Mouse (Mus musculus) hindbrain, postnatal 0 days (tissue): ENCODE measurements around the gene Ccl28. TPM values are rescaled to one million over a fixed set of nuclear protein-coding genes. Genes with fewer than 3 reads are reported as not detected.
"Not testable (repeated sequence)": the region's sequence is repeated elsewhere in the genome, so short reads cannot be mapped to it uniquely, and the experiment has no call there.

Experiments used
- ATAC-seq: fragments of 200-750 bp; cut with Nextera tagmentation; 2 replicates; pipeline ENCODE4 v1.8.0; 2017; ENCODE audit warnings: mild to moderate bottlenecking, moderate TSS enrichment, moderate library complexity
- DNase-seq: peaks from one replicate; pipeline ENCODE4 v3.0.0-alpha.2; 2015; ENCODE audit warnings: low spot score
- H3K27ac ChIP-seq: fragments of 300-500 bp; sonication (generic); 2 replicates; pipeline ENCODE4 v1.5.1; 2014; ENCODE audit warnings: mild to moderate bottlenecking
- H3K27me3 ChIP-seq: fragments of 300-500 bp; sonication (generic); 2 replicates; pipeline ENCODE4 v1.6.1; 2014; ENCODE audit warnings: low read length, mixed read lengths; ENCODE audit not compliant: insufficient read depth
- H3K36me3 ChIP-seq: fragments of 300-500 bp; sonication (generic); 2 replicates; pipeline ENCODE4 v1.6.1; 2014; ENCODE audit warnings: low read length, mixed read lengths; ENCODE audit not compliant: insufficient read depth
- H3K4me1 ChIP-seq: fragments of 300-500 bp; sonication (generic); 2 replicates; pipeline ENCODE4 v1.6.1; 2014; ENCODE audit warnings: antibody characterized with exemption, low read length, mixed read lengths; ENCODE audit not compliant: insufficient read depth
- H3K4me2 ChIP-seq: fragments of 300-500 bp; sonication (generic); 2 replicates; pipeline ENCODE4 v1.6.1; 2014; ENCODE audit warnings: low read depth, mild to moderate bottlenecking, low read length, moderate library complexity, mixed read lengths
- H3K4me3 ChIP-seq: fragments of 300-500 bp; sonication (generic); 2 replicates; pipeline ENCODE4 v1.5.1; 2014; ENCODE audit warnings: low read length
- H3K9ac ChIP-seq: fragments of 300-500 bp; sonication (generic); replicated peaks from 2 replicates; pipeline ENCODE4 v1.6.1; 2014; ENCODE audit warnings: mild to moderate bottlenecking, low read length, moderate library complexity, mixed read lengths
- H3K9me3 ChIP-seq: fragments of 300-500 bp; sonication (generic); 2 replicates; pipeline ENCODE4 v1.6.1; 2016; ENCODE audit warnings: low read length, mixed read lengths
- CTCF ChIP-seq: IDR thresholded peaks from 2 replicates; pipeline ENCODE4 v1.5.1; 2016; ENCODE audit warnings: antibody characterized with exemption, control low read depth, low read depth
- WGBS: fragments of 180-500 bp; shearing (Covaris S2); extraction: QIAGEN DNeasy Blood & Tissue Kit; methylation state at CpG from one replicate; pipeline ENCODE4 v1.1.7; 2014; 5-methylcytosine and 5-hydroxymethylcytosine counted together
- polyA plus RNA-seq: library from polyadenylated mRNA; unstranded; fragments of >200 nt; fragmentation: Nextera tagmentation; extraction: Ambion mirVana; gene quantifications from 2 replicates; pipeline ENCODE4 v1.2.1, GENCODE M21; 2015
- total RNA-seq: library from RNA; depleted of rRNA; stranded (reverse); fragments of >200 nt; gene quantifications from 2 replicates; pipeline ENCODE4 v1.2.3, GENCODE M21; 2014

Gene Ccl28
- total and polyA plus RNA-seq, 2 experiments from 2014 or later, result 0.33 to 2.2 TPM

- H3K27ac ChIP-seq, H3K4me2 ChIP-seq, H3K4me1 ChIP-seq, H3K27me3 ChIP-seq, H3K9ac ChIP-seq, H3K4me3 ChIP-seq, H3K36me3 ChIP-seq, H3K9me3 ChIP-seq: not testable (repeated sequence)
- peak; percentile 8; the same call in 1 of the 2 replicates for TF ChIP-seq CTCF
- ATAC-seq, result peak; percentile 37; the same call in 1 of the 2 replicates
- DNase-seq, result peak; percentile 22
- WGBS, result 94% methylated on average over 6 of the region's 8 CpGs
Measured at GRCm38 (mm10) chr13:119603890-119604289, 19.7 kb upstream of the Ccl28 start.

GRCm38 (mm10) chr13:119604322-119604721 is 19.3 kb upstream of the Ccl28 start:
- H3K9ac ChIP-seq, H3K36me3 ChIP-seq, H3K4me2 ChIP-seq, DNase-seq, H3K4me1 ChIP-seq, H3K9me3 ChIP-seq, H3K4me3 ChIP-seq, H3K27me3 ChIP-seq, H3K27ac ChIP-seq: not testable (repeated sequence)
- peak; percentile 6; the same call in 1 of the 2 replicates for ATAC-seq
- 92% methylated on average over 7 of the region's 9 CpGs for WGBS

- no peaks in the 10 kb centered on the region for H3K36me3 ChIP-seq
- DNase-seq, result no peak
- no peaks in the 10 kb centered on the region for H3K4me1 ChIP-seq
- TF ChIP-seq CTCF, result no peak
- H3K27ac ChIP-seq, result no peak overlapping the region
- no peaks in the 10 kb centered on the region for H3K9me3 ChIP-seq
- H3K9ac ChIP-seq, result no peak overlapping the region
- no peak overlapping the region for H3K4me3 ChIP-seq
- no peak for ATAC-seq
- H3K27me3 ChIP-seq, result no peaks in the 10 kb centered on the region
- 97% methylated on average over 3 of the region's 3 CpGs for WGBS
- H3K4me2 ChIP-seq, result no peak overlapping the region
Measured at GRCm38 (mm10) chr13:119618841-119619240, 4.8 kb upstream of the Ccl28 start.

GRCm38 (mm10) chr13:119619735-119620134 is 3.9 kb upstream of the Ccl28 start:
- Histone ChIP-seq H3K9me3 (no peaks in the 10 kb centered on the region), H3K9ac (no peak overlapping the region), H3K4me2 (no peak overlapping the region), H3K27me3 (no peaks in the 10 kb centered on the region), H3K4me1 (no peaks in the 10 kb centered on the region), H3K4me3 (no peak overlapping the region), H3K27ac (no peak overlapping the region), H3K36me3 (no peaks in the 10 kb centered on the region)
- 63% methylated on average over 3 of the region's 3 CpGs for WGBS
- DNase-seq, result no peak
- ATAC-seq, result no peak
- no peak for TF ChIP-seq CTCF

GRCm38 (mm10) chr13:119625952-119626351 is 2.3 kb downstream of the Ccl28 start:
- not testable (repeated sequence) for H3K27me3 ChIP-seq, H3K4me2 ChIP-seq, ATAC-seq, H3K4me1 ChIP-seq, H3K36me3 ChIP-seq, H3K4me3 ChIP-seq, H3K9me3 ChIP-seq, H3K9ac ChIP-seq, H3K27ac ChIP-seq
- peak; percentile 10 for DNase-seq
- TF ChIP-seq CTCF, result peak; percentile 49
- WGBS, result 85% methylated on average over 5 of the region's 5 CpGs

- peak overlapping the region; percentile 54; the same call in 1 of the 2 replicates for H3K27ac ChIP-seq
- WGBS, result 5% methylated on average over 31 of the region's 33 CpGs
- DNase-seq (peak; percentile 96), ATAC-seq (peak; percentile 97)
- H3K4me1 ChIP-seq, result no peaks in the 10 kb centered on the region
- TF ChIP-seq CTCF, result no peak
- H3K4me2 ChIP-seq, result peak overlapping the region; percentile 66
- H3K9me3 ChIP-seq, result no peaks in the 10 kb centered on the region
- no peaks in the 10 kb centered on the region for H3K27me3 ChIP-seq
- peak overlapping the region; percentile 49 for H3K4me3 ChIP-seq
- peak overlapping the region; percentile 45; the same call in 1 of the 2 replicates for H3K9ac ChIP-seq
- H3K36me3 ChIP-seq, result no peaks in the 10 kb centered on the region
Measured at GRCm38 (mm10) chr13:119631482-119632155, 8.0 kb downstream of the Ccl28 start.

GRCm38 (mm10) chr13:119632156-119632548 is 8.5 kb downstream of the Ccl28 start:
- TF ChIP-seq CTCF, result no peak
- Histone ChIP-seq H3K27me3 (no peaks in the 10 kb centered on the region), H3K9me3 (no peaks in the 10 kb centered on the region), H3K4me1 (no peaks in the 10 kb centered on the region), H3K4me3 (peak overlapping the region; percentile 49), H3K4me2 (peak overlapping the region; percentile 66), H3K36me3 (no peaks in the 10 kb centered on the region), H3K9ac (peak overlapping the region; percentile 45; the same call in 1 of the 2 replicates), H3K27ac (no peak overlapping the region)
- ATAC-seq, result no peak; the same call in 1 of the 2 replicates
- 75% methylated on average over 4 of the region's 4 CpGs for WGBS
- DNase-seq, result no peak
